ENCODE assay signal across 9 mouse cellular contexts in the genomic region with DNA sequence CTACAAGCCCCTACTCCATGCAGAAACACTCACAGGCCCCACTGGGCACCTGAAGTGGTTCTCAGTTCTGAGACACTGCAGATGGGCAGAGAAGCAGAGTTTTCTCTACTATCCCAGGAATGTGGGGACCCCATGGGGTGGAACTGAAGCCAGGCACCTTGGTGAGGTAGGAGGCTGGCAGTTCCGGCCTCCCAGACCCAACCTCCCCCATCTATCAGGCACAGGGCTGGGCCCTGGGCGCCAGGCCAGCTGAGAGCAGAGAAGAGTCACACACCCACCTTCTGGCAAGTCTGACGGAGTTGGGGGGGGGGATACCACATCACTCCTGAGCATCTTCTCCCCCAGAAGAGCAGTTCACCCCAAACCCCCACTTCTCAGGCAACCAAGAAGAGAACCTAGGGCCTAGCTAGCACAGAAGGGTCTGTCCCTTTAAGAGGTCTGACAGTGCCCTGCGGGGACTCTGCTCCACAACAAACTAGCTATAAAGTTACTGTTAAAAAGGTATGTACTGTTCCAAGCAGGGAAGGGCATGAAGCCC. TPM values are rescaled to one million over a fixed set of nuclear protein-coding genes. Genes with fewer than 3 reads are reported as not detected.
DNase-seq lines count a peak whose midpoint lies in the region; ATAC-seq and TF ChIP-seq lines count a peak whose summit lies in the region.
"Had no signal": no experiment of that assay in that cellular context is flagged by ENCODE, and none has a peak within 500 bp of the region (broad histone marks: within the 10 kb centered on the region; RNA-seq: fewer than 3 reads in every experiment).

No protein-coding gene starts in this region.

- TF ChIP-seq POLR2A in cerebellum, adult 2 months (IDR thresholded peaks at IDR 0.05; ENCODE audit: borderline replicate concordance, insufficient read depth, low read length): no peak

- no peaks in the 10 kb centered on the region for H3K27me3 ChIP-seq in cerebellum, adult 2 months (ENCODE audit: control insufficient read depth, insufficient read depth, low read length)
- H3K27me3 ChIP-seq in stomach, postnatal 0 days (ENCODE audit: control insufficient read depth, insufficient read depth, low read length): no peaks in the 10 kb centered on the region

- WGBS in cerebellum, adult 2 months: 38% methylated on average over 4 of the region's 4 CpGs
- WGBS in stomach, postnatal 0 days: 25% methylated on average over 4 of the region's 4 CpGs

- H3K9me3 ChIP-seq in stomach, postnatal 0 days (ENCODE audit: control insufficient read depth, low read length): no peaks in the 10 kb centered on the region

- H3K4me2 ChIP-seq in stomach, postnatal 0 days (replicated peaks; ENCODE audit: low read depth): peak overlapping the region; percentile 76

- TF ChIP-seq EP300 in stomach, postnatal 0 days (optimal IDR thresholded peaks at IDR 0.05): no peak

- ATAC-seq in cerebellum, adult (ENCODE audit: insufficient number of reproducible peaks, low FRiP score, low TSS enrichment): no peak
- peak; percentile 14; the same call in 1 of the 2 replicates for ATAC-seq in stomach, postnatal 0 days (ENCODE audit: low FRiP score, low TSS enrichment)

- H3K4me1 ChIP-seq in cerebellum, adult 2 months (ENCODE audit: control insufficient read depth, insufficient read depth, low read length): peaks cover 6% of the 10 kb centered on the region; the same call in 1 of the 2 replicates
- no peaks in the 10 kb centered on the region; the same call in 1 of the 2 replicates for H3K4me1 ChIP-seq in stomach, postnatal 0 days (replicated peaks; ENCODE audit: control insufficient read depth, insufficient read depth)

- peaks cover 12% of the 10 kb centered on the region for H3K36me3 ChIP-seq in stomach, postnatal 0 days (ENCODE audit: control insufficient read depth, insufficient read depth, low read length)

- no peak for TF ChIP-seq CTCF in cerebellum, adult 2 months (IDR thresholded peaks at IDR 0.05; ENCODE audit: borderline replicate concordance, insufficient read depth, low read depth, low read length)
- no peak for TF ChIP-seq CTCF in stomach, postnatal 0 days (IDR thresholded peaks at IDR 0.05; ENCODE audit: low read depth)

- no peak overlapping the region for H3K4me3 ChIP-seq in cerebellum, adult 2 months (replicated peaks; ENCODE audit: insufficient read depth, low read depth, low read length)
- H3K4me3 ChIP-seq in stomach, postnatal 0 days (ENCODE audit: low read depth, low read length): peak overlapping the region; percentile 42

- H3K27ac ChIP-seq in cerebellum, adult 2 months (ENCODE audit: insufficient read depth, low read length): 0 out of 2 replicates have a peak overlapping the region, but pooled peaks have one; percentile 25
- H3K27ac ChIP-seq in stomach, postnatal 0 days (replicated peaks): peak overlapping the region; percentile 93
- H3K27ac ChIP-seq: macrophage had no signal

- H3K9ac ChIP-seq in stomach, postnatal 0 days (ENCODE audit: low read length): peak overlapping the region; percentile 69

- DNase-seq in cerebellum, adult 2 months: no peak
- DNase-seq in urinary bladder, postnatal 14 days (ENCODE audit: low spot score): peak; percentile 33
- DNase-seq in urinary bladder, adult 18-20 months (ENCODE audit: low spot score in 2 of 2): no peak
- peak; percentile 60 to 70 for DNase-seq in kidney, postnatal 36 days
- peak; percentile 75 for DNase-seq in stomach, postnatal 0 days (ENCODE audit: low spot score)
- DNase-seq in right cerebral cortex, postnatal 14 days: no peak
- no peak for DNase-seq in cerebellum, adult 11-12 months

RNA-seq across cellular contexts. Expression of a gene that starts 6.9 kb away (rescaled TPM):
- 31.1 and 31.3 TPM in 2 replicates for polyA plus RNA-seq in cerebellum, adult 2 months (2012; rRNA removed)
- 9.0 and 9.5 TPM in 2 replicates for polyA plus RNA-seq in stomach, postnatal 0 days (2015; fragmentation: Nextera tagmentation; extraction: Ambion mirVana)

RNA-seq across cellular contexts. Expression of a gene that starts 27.6 kb away (rescaled TPM):
- 65.4 and 69.7 TPM in 2 replicates for polyA plus RNA-seq in cerebellum, adult 2 months (2012; rRNA removed)
- polyA plus RNA-seq in stomach, postnatal 0 days (2015; fragmentation: Nextera tagmentation; extraction: Ambion mirVana): 15.1 and 17.6 TPM in 2 replicates

RNA-seq across cellular contexts. Expression of a gene that starts 32.2 kb away (rescaled TPM):
- polyA plus RNA-seq in cerebellum, adult 2 months (2012; rRNA removed): not detected in 2 replicates
- polyA plus RNA-seq in stomach, postnatal 0 days (2015; fragmentation: Nextera tagmentation; extraction: Ambion mirVana): 0.19 and 0.36 TPM in 2 replicates
- polyA plus RNA-seq: macrophage had no signal

RNA-seq across cellular contexts. Expression of a gene that starts 32.3 kb away (rescaled TPM):
- 24.1 and 24.2 TPM in 2 replicates for polyA plus RNA-seq in cerebellum, adult 2 months (2012; rRNA removed)
- 20.8 and 23.9 TPM in 2 replicates for polyA plus RNA-seq in stomach, postnatal 0 days (2015; fragmentation: Nextera tagmentation; extraction: Ambion mirVana)

RNA-seq across cellular contexts. Expression of a gene that starts 59.7 kb away (rescaled TPM):
- polyA plus RNA-seq in cerebellum, adult 2 months (2012; rRNA removed): 69.4 and 71.7 TPM in 2 replicates
- 8.2 and 10.3 TPM in 2 replicates for polyA plus RNA-seq in stomach, postnatal 0 days (2015; fragmentation: Nextera tagmentation; extraction: Ambion mirVana)

Comparison
In these comparisons a context has a peak if more than half of its experiments do, and no peak if none do; other contexts are left out.
1. DNase-seq: peak in urinary bladder, postnatal 14 days (single experiment), kidney, postnatal 36 days (2 of 2) and stomach, postnatal 0 days (single experiment); none in cerebellum, adult 2 months (0 of 2), urinary bladder, adult 18-20 months (0 of 2), right cerebral cortex, postnatal 14 days (single experiment) and cerebellum, adult 11-12 months (single experiment).